Mouse (Mus musculus) cerebellum, postnatal 25 days (tissue): ENCODE results near the gene Zcchc24.
"Not testable (repeated sequence)": the region's sequence is repeated elsewhere in the genome, so short reads cannot be mapped to it uniquely, and the experiment has no call there.

Source experiments
- DNase-seq, 2 experiments: peaks; one replicate each; pipeline ENCODE4 v3.0.0; 2021; ENCODE audit warnings: mixed read lengths in 2 of 2

Gene Zcchc24

GRCm38 (mm10) chr14:25768915-25769625, at the start of gene Zcchc24:
Gene Zcchc24, minus strand, starts transcription at chr14:25769039.
- peak; percentile 39 to 65 for DNase-seq

- DNase-seq: peak; percentile 74 to 83
Measured at GRCm38 (mm10) chr14:25816416-25816815, 47.6 kb upstream of the Zcchc24 start.

GRCm38 (mm10) chr14:25814140-25814539, 45.3 kb upstream of the Zcchc24 start:
- no peak for DNase-seq

- DNase-seq: not testable (repeated sequence)
Measured at GRCm38 (mm10) chr14:25811026-25811425, 42.2 kb upstream of the Zcchc24 start.

- no peak for DNase-seq
Measured at GRCm38 (mm10) chr14:25806561-25806960, 37.7 kb upstream of the Zcchc24 start.

GRCm38 (mm10) chr14:25805871-25806270, 37.0 kb upstream of the Zcchc24 start:
- DNase-seq: peak; percentile 16 to 35

GRCm38 (mm10) chr14:25803246-25803809, 34.5 kb upstream of the Zcchc24 start:
- DNase-seq: no peak

- DNase-seq: no peak
Measured at GRCm38 (mm10) chr14:25802511-25802910, 33.7 kb upstream of the Zcchc24 start.

GRCm38 (mm10) chr14:25800166-25800960, 31.5 kb upstream of the Zcchc24 start:
- peak; percentile 84 to 90 for DNase-seq

- DNase-seq: no peak
Measured at GRCm38 (mm10) chr14:25796619-25797018, 27.8 kb upstream of the Zcchc24 start.

GRCm38 (mm10) chr14:25795561-25796174, 26.8 kb upstream of the Zcchc24 start:
- peak in 1 of 2 experiments; percentile 23 for DNase-seq

- no peak for DNase-seq
Measured at GRCm38 (mm10) chr14:25795067-25795466, 26.2 kb upstream of the Zcchc24 start.

GRCm38 (mm10) chr14:25794331-25794730, 25.5 kb upstream of the Zcchc24 start:
- DNase-seq: no peak

GRCm38 (mm10) chr14:25790768-25791302, 22.0 kb upstream of the Zcchc24 start:
- DNase-seq: no peak

GRCm38 (mm10) chr14:25789946-25790345, 21.1 kb upstream of the Zcchc24 start:
- DNase-seq: no peak

- no peak for DNase-seq
Measured at GRCm38 (mm10) chr14:25789207-25789606, 20.4 kb upstream of the Zcchc24 start.

- DNase-seq: no peak
Measured at GRCm38 (mm10) chr14:25788201-25788600, 19.4 kb upstream of the Zcchc24 start.

- no peak for DNase-seq
Measured at GRCm38 (mm10) chr14:25787387-25787910, 18.6 kb upstream of the Zcchc24 start.

- no peak for DNase-seq
Measured at GRCm38 (mm10) chr14:25786959-25787358, 18.1 kb upstream of the Zcchc24 start.

GRCm38 (mm10) chr14:25785210-25785609, 16.4 kb upstream of the Zcchc24 start:
- no peak for DNase-seq

GRCm38 (mm10) chr14:25783220-25783619, 14.4 kb upstream of the Zcchc24 start:
- DNase-seq: no peak

- DNase-seq: no peak
Measured at GRCm38 (mm10) chr14:25780601-25781000, 11.8 kb upstream of the Zcchc24 start.

GRCm38 (mm10) chr14:25776294-25776693, 7.5 kb upstream of the Zcchc24 start:
- peak; percentile 36 to 39 for DNase-seq
